Mouse (Mus musculus) retina, embryonic 14.5 days (tissue): ENCODE results near the gene Sp110.
"Not testable (repeated sequence)": the region's sequence is repeated elsewhere in the genome, so short reads cannot be mapped to it uniquely, and the experiment has no call there.

Experiments used
- DNase-seq: peaks from one replicate; pipeline ENCODE4 v3.0.0-alpha.2; 2015; ENCODE audit warnings: low spot score

Gene Sp110

GRCm38 (mm10) chr1:85546442-85546841 is 52.2 kb downstream of the Sp110 start:
- DNase-seq: not testable (repeated sequence)

DNA sequence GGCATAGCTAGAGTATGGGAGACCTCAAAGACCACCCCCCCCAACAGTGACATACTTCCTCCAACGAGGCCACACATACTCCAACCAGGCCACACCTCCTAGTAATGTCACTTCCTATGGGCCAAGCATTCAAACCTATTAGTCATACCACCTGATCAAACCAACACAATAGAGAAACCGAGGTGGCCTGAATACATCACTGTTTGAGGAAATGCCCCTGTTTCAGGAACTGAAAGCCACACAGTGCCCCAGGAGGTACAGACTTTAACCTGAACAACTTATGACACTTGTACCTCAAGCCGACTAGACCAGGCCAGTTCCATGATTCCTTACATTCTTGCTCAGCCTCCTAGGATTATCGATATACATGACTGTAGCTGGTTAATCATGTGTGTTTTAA is 54.8 kb downstream of the Sp110 start:
- not testable (repeated sequence) for DNase-seq

- not testable (repeated sequence) for DNase-seq
Observed at GRCm38 (mm10) chr1:85528451-85529110, 70.0 kb downstream of the Sp110 start.
